Mouse (Mus musculus) gastrocnemius, adult 8-10 months (tissue): ENCODE data around the gene Sct. TPM values are rescaled to one million over a fixed set of nuclear protein-coding genes. Genes with fewer than 3 reads are reported as not detected.

Experiments used
- DNase-seq, 2 experiments: peaks; one replicate each; pipeline ENCODE4 v3.0.0; 2022; ENCODE audit warnings: low spot score in 2 of 2
- total RNA-seq, 4 experiments: library from RNA; stranded (reverse); gene quantifications; 2 replicates each; pipeline ENCODE4 v1.2.4; 2022

Gene Sct
- total RNA-seq: not detected

GRCm38 (mm10) chr7:141278766-141279590 is at the start of gene Sct:
Gene Sct (minus strand): TSS chr7:141279133.
- DNase-seq: no peak

- no peak for DNase-seq
These were observed 49.5 kb upstream of the Sct start for GRCm38 (mm10) chr7:141328373-141328990.

- DNase-seq: peak; percentile 99 to 100
These were observed 48.8 kb upstream of the Sct start, which contains the start of the genes Deaf1 and Tmem80 for GRCm38 (mm10) chr7:141327469-141328372. Gene Deaf1 (minus strand): TSS chr7:141327690. Gene Tmem80 (plus strand): TSS chr7:141327739.

GRCm38 (mm10) chr7:141326546-141327446 is 47.9 kb upstream of the Sct start:
- no peak for DNase-seq

- no peak for DNase-seq
These were observed 45.8 kb upstream of the Sct start for GRCm38 (mm10) chr7:141324686-141325085.

- DNase-seq: no peak
These were observed 40.5 kb upstream of the Sct start for GRCm38 (mm10) chr7:141319446-141319845.

GRCm38 (mm10) chr7:141317619-141318132 is 38.7 kb upstream of the Sct start:
- no peak for DNase-seq

GRCm38 (mm10) chr7:141315974-141316373 is 37.0 kb upstream of the Sct start:
- DNase-seq: no peak

GRCm38 (mm10) chr7:141315076-141315475 is 36.1 kb upstream of the Sct start:
- no peak for DNase-seq

- no peak for DNase-seq
These were observed 35.5 kb upstream of the Sct start for GRCm38 (mm10) chr7:141314416-141314815.

- no peak for DNase-seq
These were observed 25.6 kb upstream of the Sct start for GRCm38 (mm10) chr7:141304537-141304936.

- no peak for DNase-seq
These were observed 23.9 kb upstream of the Sct start for GRCm38 (mm10) chr7:141302702-141303268.

- DNase-seq: no peak
These were observed 22.5 kb upstream of the Sct start for GRCm38 (mm10) chr7:141301386-141301785.

GRCm38 (mm10) chr7:141299175-141299574 is 20.2 kb upstream of the Sct start:
- DNase-seq: no peak

GRCm38 (mm10) chr7:141297926-141298650 is 19.2 kb upstream of the Sct start:
- no peak for DNase-seq

GRCm38 (mm10) chr7:141294479-141294878 is 15.5 kb upstream of the Sct start:
- no peak for DNase-seq

GRCm38 (mm10) chr7:141293852-141294471 is 15.0 kb upstream of the Sct start:
- DNase-seq: no peak

GRCm38 (mm10) chr7:141292583-141293388 is 13.9 kb upstream of the Sct start:
- DNase-seq: no peak
